Mouse (Mus musculus) effector memory CD4-positive, alpha-beta T cell, adult 7 months (primary cell): ENCODE results near the gene Mgst3. TPM values are rescaled to one million over a fixed set of nuclear protein-coding genes. Genes with fewer than 3 reads are reported as not detected.

Source experiments
- polyA plus RNA-seq: library from polyadenylated mRNA; unstranded; fragments of 100-300 nt; shearing (Covaris generic); gene quantifications from one replicate; pipeline ENCODE4 v1.2.1, GENCODE M21; 2017

Mgst3 gene
- 3.5 TPM for polyA plus RNA-seq

GRCm38 (mm10) chr1:167393683-167394492, at the start of gene Mgst3:
Gene Mgst3 (minus strand): TSS chr1:167393841.

GRCm38 (mm10) chr1:167349815-167350596, 43.6 kb downstream of the Mgst3 start, which contains the start of gene Aldh9a1:
Gene Aldh9a1 (plus strand): TSS chr1:167349991.

Other genes with a start within 250 kb of the Mgst3 start
- gene Uck2, start 108.5 kb downstream of the Mgst3 start, polyA plus RNA-seq, result 83.7 TPM
- gene Tmco1, start 85.5 kb downstream of the Mgst3 start, polyA plus RNA-seq, result 53.7 TPM
- 49.3 TPM for gene Aldh9a1, start 43.9 kb downstream of the Mgst3 start, polyA plus RNA-seq
- gene Lrrc52, start 72.9 kb upstream of the Mgst3 start, polyA plus RNA-seq, result not detected
- not detected for gene Rxrg, start 204.5 kb upstream of the Mgst3 start, polyA plus RNA-seq